Mouse (Mus musculus) embryo, embryonic 9.5 days (tissue): ENCODE data around the gene Zranb3.
A peak's percentile ranks its signal among the peaks of the same experiment; 100 is the strongest.
"Not testable (repeated sequence)": the region's sequence is repeated elsewhere in the genome, so short reads cannot be mapped to it uniquely, and the experiment has no call there.

ENCODE experiments used
- DNase-seq: peaks from one replicate; pipeline ENCODE4 v3.0.0-alpha.2; 2017; ENCODE audit errors: extremely low spot score

Zranb3 gene

GRCm38 (mm10) chr1:128102641-128103461 is at the start of gene Zranb3, which contains the start of gene R3hdm1:
Gene Zranb3 (minus strand): TSS chr1:128103047.
Gene R3hdm1 (plus strand): TSS chr1:128103301.
- DNase-seq = peak; percentile 98

GRCm38 (mm10) chr1:128141737-128142136 is 38.9 kb upstream of the Zranb3 start:
- no peak for DNase-seq

- DNase-seq = no peak
These were observed 38.2 kb upstream of the Zranb3 start for GRCm38 (mm10) chr1:128141039-128141438.

- DNase-seq = not testable (repeated sequence)
These were observed 33.4 kb upstream of the Zranb3 start for GRCm38 (mm10) chr1:128136222-128136621.

GRCm38 (mm10) chr1:128120913-128121627 is 18.2 kb upstream of the Zranb3 start:
- DNase-seq = no peak

- DNase-seq = no peak
These were observed 757 bp upstream of the Zranb3 start for GRCm38 (mm10) chr1:128103520-128104088.

- no peak for DNase-seq
These were observed 601 bp downstream of the Zranb3 start for GRCm38 (mm10) chr1:128102251-128102640.

GRCm38 (mm10) chr1:128098309-128098708 is 4.5 kb downstream of the Zranb3 start:
- DNase-seq = no peak

- DNase-seq = no peak
These were observed 8.2 kb downstream of the Zranb3 start for GRCm38 (mm10) chr1:128094686-128095085.

GRCm38 (mm10) chr1:128082800-128083199 is 20.0 kb downstream of the Zranb3 start:
- DNase-seq = no peak

GRCm38 (mm10) chr1:128081873-128082272 is 21.0 kb downstream of the Zranb3 start:
- no peak for DNase-seq

- DNase-seq = no peak
These were observed 21.7 kb downstream of the Zranb3 start for GRCm38 (mm10) chr1:128080936-128081696.

GRCm38 (mm10) chr1:128078646-128079045 is 24.2 kb downstream of the Zranb3 start:
- DNase-seq = no peak

GRCm38 (mm10) chr1:128077788-128078187 is 25.1 kb downstream of the Zranb3 start:
- no peak for DNase-seq

- no peak for DNase-seq
These were observed 25.9 kb downstream of the Zranb3 start for GRCm38 (mm10) chr1:128076791-128077479.

- no peak for DNase-seq
These were observed 29.8 kb downstream of the Zranb3 start for GRCm38 (mm10) chr1:128073051-128073450.

- DNase-seq = no peak
These were observed 32.8 kb downstream of the Zranb3 start for GRCm38 (mm10) chr1:128070003-128070402.

- no peak for DNase-seq
These were observed 33.9 kb downstream of the Zranb3 start for GRCm38 (mm10) chr1:128068945-128069397.

GRCm38 (mm10) chr1:128064716-128065115 is 38.1 kb downstream of the Zranb3 start:
- DNase-seq = no peak

- no peak for DNase-seq
These were observed 40.7 kb downstream of the Zranb3 start for GRCm38 (mm10) chr1:128062167-128062566.

- DNase-seq = no peak
These were observed 41.4 kb downstream of the Zranb3 start for GRCm38 (mm10) chr1:128061401-128061800.
